Mouse (Mus musculus) activated CD4-positive, CD25-positive, alpha-beta regulatory T cell (primary cell): ENCODE measurements around the gene Mfrp. TPM values are rescaled to one million over a fixed set of nuclear protein-coding genes. Genes with fewer than 3 reads are reported as not detected.

ENCODE experiments used
- polyA plus RNA-seq, 2 experiments: library from polyadenylated mRNA; unstranded; fragments of 100-300 nt; shearing (Covaris generic); gene quantifications; one replicate each; pipeline ENCODE4 v1.2.1; 2017

The Mfrp gene
- polyA plus RNA-seq: not detected

GRCm38 (mm10) chr9:44101490-44101889 is at the start of gene Mfrp:
Mfrp (plus strand) TSS chr9:44101729.

GRCm38 (mm10) chr9:44066785-44067225 is 34.7 kb upstream of the Mfrp start, which contains the start of gene Usp2:
Usp2 (plus strand) TSS chr9:44067021.

GRCm38 (mm10) chr9:44107110-44107509 is 5.6 kb downstream of the Mfrp start, which contains the start of gene C1qtnf5:
C1qtnf5 (plus strand) TSS chr9:44107245.

GRCm38 (mm10) chr9:44113105-44113789 is 11.7 kb downstream of the Mfrp start, which contains the start of the genes Gm49380 and Rnf26:
Gm49380 (minus strand) TSS chr9:44113500.
Rnf26 (minus strand) TSS chr9:44113517.

GRCm38 (mm10) chr9:44134101-44134850 is 32.7 kb downstream of the Mfrp start, which contains the start of gene Mcam:
Mcam (plus strand) TSS chr9:44134469.

Other genes starting within 250 kb of the Mfrp start
- 100 to 1,000 TPM; 123 to 131 TPM for gene Thy1, start 58.3 kb upstream of the Mfrp start, polyA plus RNA-seq
- gene Usp2, start 34.7 kb upstream of the Mfrp start, polyA plus RNA-seq: 1 to 10 TPM; 1.2 to 5.7 TPM
- not detected for gene C1qtnf5, start 5.5 kb downstream of the Mfrp start, polyA plus RNA-seq
- not detected for gene Gm49380, start 11.8 kb downstream of the Mfrp start, polyA plus RNA-seq
- gene Rnf26, start 11.8 kb downstream of the Mfrp start, polyA plus RNA-seq: 10 to 100 TPM; 26.3 to 30.5 TPM
- gene Mcam, start 32.7 kb downstream of the Mfrp start, polyA plus RNA-seq: under 1 TPM; 0.25 to 0.42 TPM
- gene Cbl, start 132.3 kb downstream of the Mfrp start, polyA plus RNA-seq: 10 to 100 TPM; 34.0 to 44.8 TPM
- gene Ccdc153, start 138.9 kb downstream of the Mfrp start, polyA plus RNA-seq: not detected
- under 1 TPM in 1 of 2 experiments, not detected in 1; 0.29 TPM for gene Pdzd3, start 149.7 kb downstream of the Mfrp start, polyA plus RNA-seq
- gene Nlrx1, start 166.9 kb downstream of the Mfrp start, polyA plus RNA-seq: 10 to 100 TPM in 1 of 2 experiments, 1 to 10 TPM in 1; 4.7 to 19.8 TPM
- gene Abcg4, start 186.9 kb downstream of the Mfrp start, polyA plus RNA-seq: under 1 TPM; 0.23 to 0.47 TPM
- 10 to 100 TPM; 19.1 to 24.3 TPM for gene Hinfp, start 203.9 kb downstream of the Mfrp start, polyA plus RNA-seq
- 10 to 100 TPM; 11.9 to 17.2 TPM for gene C2cd2l, start 218.6 kb downstream of the Mfrp start, polyA plus RNA-seq
- gene Dpagt1, start 224.3 kb downstream of the Mfrp start, polyA plus RNA-seq: 10 to 100 TPM; 21.2 to 25.6 TPM
- gene H2afx, start 233.0 kb downstream of the Mfrp start, polyA plus RNA-seq: 10 to 100 TPM; 91.6 to 95.0 TPM
- 10 to 100 TPM; 49.9 to 72.7 TPM for gene Hmbs, start 242.5 kb downstream of the Mfrp start, polyA plus RNA-seq